Mouse (Mus musculus) right cerebral cortex, adult 18-20 months (tissue): ENCODE measurements around the gene Zbtb40.

Experiments
- DNase-seq: peaks from one replicate; pipeline ENCODE4 v3.0.0; 2022; ENCODE audit warnings: mixed read lengths

Zbtb40 gene

DNA sequence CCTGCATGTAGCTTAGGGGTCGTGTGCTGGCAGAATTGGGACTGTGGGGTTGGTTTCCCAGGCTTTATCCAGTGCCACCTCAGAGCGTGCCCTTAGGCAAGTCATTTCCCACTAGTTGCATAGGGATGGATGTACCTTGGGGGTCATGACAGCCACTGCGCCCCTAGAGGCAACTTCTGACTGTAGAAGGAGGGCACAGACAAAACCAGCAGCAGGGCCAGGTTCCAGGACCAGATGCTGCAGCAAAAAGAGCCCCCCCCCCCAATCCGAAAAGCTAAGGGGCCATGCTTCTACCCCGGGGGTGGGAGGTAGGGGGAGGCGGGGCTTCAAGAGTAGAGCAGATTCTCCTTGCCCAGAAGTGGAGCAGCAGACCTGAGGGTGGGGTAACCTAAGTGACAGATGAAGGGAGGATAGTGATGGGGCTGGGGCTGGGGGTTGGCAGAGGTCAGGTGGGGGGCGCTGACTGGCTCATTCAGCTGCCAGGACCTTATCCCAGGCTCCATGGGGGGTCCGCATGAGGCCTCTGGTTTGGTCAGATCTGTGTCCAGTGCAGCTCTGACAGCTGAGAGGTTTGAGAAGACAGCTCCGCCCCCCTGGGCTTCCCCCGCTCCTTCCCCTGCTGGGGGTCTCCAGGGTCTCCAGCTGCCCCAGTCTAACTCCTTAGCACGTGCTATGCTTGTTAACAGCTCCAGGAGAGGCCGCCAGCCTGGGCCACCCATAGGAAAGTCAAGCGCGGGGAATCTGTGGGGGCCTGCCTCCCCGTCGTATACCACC, 78.9 kb downstream of the Zbtb40 start:
- no peak for DNase-seq

DNA sequence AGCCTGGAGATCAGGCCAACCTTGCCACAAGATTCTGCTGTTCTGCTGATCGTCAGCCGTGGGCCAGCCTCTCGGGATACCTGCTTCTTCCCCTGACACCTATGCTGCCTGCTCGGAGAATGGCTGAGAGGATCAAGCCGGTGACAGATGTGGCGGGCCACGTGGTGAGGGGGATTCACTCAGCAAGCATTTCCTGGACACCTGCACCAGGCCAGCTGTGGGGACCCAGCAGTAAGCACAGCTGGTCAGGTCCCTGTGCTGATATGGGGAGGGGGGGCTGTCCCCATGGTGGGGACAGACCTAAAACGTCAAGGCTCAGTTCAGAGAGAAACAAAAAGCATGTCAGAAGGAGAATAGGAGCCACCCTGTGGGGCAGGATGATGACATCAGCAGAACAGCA, 79.5 kb downstream of the Zbtb40 start:
- DNase-seq, result no peak

DNA sequence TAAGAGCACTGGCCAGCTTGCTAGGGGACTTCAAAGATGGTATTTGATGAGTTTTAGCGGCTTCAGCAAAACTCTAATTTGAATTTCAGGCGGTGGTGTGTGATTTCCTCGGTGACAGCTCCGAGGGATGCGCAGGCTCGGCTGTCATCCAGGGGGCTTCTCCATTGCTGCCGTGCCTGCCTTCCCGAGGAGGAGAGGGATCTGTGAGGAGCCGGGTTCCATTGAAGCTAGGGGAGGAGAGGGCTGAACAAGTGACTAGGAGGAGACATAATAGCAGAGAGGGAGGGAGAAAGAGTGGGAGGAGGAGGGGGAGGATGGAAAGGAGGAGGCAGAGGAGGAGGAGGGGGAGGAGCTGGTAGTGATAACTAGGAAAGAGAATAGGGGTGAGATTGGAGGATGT, 81.1 kb downstream of the Zbtb40 start:
- no peak for DNase-seq

DNA sequence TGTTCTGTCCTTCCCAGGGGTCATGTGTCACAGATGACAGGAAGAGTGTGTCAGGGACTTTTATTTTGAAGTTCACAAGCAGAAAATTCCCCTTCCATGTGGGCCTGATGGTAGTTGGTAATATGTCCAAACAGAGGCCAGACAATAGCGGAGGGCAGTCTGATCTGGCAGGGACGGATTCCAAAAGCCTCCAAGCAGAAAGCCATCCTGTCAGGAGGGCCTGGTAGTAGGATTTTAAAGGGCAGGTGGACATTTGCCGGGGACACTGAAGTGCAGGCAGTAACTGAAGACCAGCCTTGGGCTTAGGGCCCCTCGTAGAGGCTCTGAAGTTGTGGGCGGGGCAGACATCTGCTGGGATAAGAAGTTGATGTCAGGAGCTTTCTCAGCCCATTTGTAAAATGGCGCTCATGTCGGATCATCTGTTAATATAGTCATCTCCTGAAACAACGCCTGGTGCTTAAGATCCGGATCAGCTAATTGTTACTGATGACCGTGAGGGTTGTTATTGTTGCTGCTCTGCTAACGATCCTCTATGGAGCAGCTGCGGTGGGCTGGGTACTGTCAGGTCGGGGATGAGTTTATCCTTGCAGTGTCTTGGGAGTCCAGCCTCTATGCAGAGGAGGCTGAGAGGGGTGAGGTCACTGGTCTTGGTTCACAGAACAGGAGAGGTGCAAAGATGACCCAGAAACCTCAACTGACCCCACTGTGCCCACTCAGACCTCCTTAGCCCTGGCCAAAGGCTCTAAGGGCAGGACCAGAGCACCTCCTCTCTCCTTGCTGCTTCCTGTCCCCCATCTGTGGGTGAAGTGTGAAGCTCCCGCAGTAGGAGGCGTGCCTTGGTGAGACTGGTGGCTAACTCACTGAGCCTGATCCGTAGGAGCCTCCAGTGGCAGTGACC, 81.9 kb downstream of the Zbtb40 start:
- DNase-seq, result no peak

DNA sequence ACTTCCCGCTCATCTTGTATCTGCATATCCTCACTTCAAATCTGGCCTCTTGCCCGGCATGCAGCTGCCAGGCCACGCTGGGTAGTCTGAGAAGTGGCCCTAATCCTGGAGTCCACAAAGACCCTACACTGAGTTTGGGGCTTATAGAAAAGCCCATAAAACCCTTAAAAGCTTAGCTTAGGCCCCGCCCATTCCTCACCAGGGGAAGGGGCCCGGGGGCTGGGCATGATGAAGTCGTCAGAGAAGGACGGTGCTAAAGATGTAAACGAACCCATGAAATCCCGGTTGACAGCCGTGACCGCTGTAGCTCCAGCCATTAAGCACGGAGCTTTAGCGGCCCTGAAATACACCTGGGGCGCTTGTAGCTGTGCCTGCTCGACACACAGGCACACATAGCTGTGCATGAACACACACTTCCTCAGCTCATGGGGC, 83.6 kb downstream of the Zbtb40 start:
- no peak for DNase-seq

DNA sequence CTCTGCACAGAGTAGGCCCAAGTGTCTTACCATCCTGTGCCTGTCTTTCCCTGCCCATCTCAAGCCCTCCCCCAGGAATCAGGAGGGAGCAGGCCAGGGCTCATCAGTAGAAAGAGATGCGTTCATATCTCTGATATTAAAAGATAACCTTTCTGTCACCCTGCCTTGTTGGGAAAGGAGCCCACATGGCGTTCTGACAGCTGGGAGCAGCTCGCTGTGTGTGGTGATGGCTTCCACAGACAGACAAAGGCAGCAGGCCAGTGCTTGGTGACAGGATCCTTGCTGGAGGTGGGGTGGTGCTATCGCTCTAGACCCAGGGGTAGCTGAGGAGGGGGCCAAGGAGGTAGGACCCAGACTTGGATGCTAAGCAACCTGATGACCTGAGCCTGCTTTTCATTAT, 86.2 kb downstream of the Zbtb40 start:
- no peak for DNase-seq

DNA sequence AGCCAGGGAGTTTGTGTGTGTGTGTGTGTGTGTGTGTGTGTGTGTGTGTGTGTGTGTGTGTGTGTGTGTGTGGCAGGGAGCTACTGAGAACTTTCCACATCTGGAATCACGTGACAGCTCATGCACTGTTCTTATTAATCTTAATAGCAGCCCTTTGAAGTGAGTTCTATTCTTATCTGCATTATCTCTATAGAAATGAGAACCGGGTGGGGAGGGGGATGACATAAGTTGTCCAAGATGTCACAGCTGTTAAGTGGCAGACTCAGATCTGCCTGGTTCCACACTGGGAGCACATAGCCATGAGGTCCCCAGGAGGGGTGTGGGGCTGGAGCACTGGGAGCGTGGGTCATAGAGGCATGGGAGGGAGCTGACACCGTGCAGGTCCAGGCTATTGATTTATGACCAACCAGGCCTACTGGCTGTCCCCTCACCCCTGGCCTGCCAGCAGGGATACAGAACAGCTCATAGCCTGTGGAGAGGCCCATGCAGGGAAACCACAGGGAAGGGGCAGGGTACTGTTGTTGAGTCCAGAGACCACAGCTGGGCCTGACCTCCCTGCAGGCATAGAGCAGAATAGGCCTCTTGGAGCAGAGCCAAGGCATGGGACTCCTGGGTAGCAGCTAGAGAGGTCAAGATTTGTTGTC, 86.8 kb downstream of the Zbtb40 start:
- DNase-seq, result no peak

DNA sequence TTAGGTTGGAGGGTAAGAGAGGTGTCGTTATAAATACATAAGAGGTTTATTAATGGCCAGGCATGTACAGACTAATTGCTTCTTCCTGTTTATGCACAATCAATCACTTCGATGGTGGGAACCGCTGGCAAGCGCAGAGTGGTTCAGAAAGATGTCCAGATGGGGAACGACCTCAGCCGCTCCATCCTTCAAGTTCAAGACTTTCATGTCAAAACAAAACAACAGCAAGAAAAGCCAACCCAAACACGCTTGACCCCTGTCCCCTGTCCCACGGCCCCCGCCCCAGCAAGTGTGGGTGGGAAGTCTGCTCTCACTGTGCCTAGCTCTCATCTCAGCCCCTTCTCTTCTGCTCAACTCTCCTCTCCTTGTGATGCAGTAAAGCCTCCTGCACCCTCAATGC, 88.0 kb downstream of the Zbtb40 start:
- DNase-seq, result no peak

DNA sequence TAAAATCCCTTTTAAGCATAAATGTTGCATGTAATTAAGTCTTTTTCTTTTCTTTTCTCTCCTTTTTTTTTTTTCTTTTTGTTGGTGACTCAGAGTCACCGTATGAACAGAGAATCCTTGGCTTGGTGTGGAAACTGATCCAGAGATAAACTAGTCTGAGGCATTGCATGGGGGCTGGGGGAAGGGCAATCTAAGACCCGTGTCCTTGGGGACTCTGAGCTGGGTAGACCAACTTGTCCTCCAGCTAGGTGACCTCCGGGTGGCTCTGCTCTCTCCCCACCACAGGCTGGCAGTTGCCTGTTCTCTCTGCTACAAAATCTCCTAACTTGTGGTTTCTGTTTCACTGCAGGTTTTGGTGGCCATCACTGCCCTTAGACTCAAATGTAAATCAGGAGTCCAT, 88.5 kb downstream of the Zbtb40 start:
- DNase-seq, result no peak

DNA sequence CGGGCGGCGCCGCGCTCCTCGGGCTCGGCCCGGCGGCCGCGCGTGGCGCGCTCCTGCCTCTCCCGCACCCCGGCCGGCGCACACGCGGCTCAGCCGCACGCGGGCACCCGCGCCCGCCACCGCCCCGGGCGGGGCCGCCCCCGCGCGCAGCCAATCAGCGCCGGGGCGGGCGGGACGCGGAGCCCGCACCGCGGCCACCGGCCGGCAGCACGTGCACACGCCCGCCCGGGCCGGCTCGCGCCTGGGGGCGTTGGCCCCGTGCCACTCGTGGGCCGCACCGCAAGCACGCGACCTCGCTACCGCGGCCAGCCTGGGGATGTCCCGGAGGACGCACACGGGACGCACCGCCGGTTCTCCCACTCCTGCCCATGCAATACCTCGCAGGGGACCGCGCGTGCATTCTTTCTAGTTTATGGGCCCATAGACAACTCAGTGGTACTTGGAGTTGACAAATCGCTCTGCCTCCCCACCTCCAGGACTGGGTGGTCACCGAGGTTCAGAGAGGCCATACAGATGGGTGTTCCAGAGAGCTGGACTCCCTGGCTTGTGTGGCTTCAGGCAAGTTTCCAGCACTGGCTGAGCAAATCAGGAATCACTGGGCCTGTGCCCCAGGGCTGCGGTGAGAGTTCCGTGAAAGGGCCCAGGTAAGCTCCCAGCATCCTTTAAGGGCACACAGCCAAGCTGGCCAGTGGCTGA, 91.7 kb downstream of the Zbtb40 start, which contains the start of gene Epha8:
Gene Epha8 (minus strand): TSS at position 66 of the 696 bp plus-strand sequence.
- DNase-seq, result peak; percentile 24

DNA sequence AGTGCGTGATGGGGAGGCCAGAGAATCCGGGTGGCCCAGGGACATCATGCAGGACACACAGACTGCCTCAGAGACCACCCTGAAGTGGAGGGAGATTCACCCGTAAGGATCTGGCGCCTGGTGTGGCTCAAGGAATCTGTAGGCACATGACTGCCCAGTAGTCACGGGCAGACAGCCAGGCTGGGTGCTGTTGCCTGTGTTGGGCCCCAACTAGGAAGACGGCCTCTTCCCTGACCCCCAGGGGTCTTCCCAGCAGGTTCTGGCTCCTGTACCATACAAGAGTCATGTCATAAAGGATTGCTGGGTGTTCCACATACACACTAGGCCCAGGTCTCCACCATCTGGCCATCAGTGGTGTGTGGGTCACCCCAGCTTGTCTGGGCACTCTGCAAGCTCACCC, 94.0 kb downstream of the Zbtb40 start:
- no peak for DNase-seq

DNA sequence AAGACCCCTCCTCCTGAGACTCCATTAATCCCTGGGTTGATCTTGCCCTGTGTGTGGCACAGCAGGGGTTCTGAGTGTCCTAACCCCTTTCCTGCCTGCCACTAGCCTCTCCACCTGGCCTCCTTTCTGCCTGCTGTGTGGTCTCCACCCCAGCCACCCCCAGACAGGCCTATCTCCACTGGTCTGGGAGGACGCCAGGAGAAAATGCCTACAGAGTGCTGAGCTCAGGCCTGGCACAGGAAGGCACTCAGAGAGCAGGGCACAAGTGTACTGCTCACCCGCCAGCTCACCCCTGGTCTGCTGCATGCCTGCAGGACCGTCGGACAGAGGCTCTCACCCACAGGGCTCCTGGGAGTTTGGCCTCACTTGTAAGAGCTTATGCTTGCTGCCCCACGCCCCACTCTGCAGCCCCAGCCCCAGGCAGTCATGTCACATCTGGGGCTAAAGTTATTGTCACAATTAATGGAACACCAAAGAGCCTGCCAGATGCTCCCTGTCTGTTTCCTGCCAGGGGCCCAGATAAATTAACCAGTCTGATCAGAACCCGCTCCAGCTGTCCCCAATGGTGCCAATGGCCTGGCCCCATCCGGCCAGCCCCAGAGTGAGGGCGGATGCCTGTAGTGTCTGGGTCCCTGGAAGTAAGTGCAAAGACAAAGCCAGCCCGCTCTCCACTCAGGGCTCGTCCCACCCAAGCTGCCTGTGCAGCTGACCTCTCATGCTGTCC, 99.2 kb downstream of the Zbtb40 start:
- peak; percentile 33 for DNase-seq

DNA sequence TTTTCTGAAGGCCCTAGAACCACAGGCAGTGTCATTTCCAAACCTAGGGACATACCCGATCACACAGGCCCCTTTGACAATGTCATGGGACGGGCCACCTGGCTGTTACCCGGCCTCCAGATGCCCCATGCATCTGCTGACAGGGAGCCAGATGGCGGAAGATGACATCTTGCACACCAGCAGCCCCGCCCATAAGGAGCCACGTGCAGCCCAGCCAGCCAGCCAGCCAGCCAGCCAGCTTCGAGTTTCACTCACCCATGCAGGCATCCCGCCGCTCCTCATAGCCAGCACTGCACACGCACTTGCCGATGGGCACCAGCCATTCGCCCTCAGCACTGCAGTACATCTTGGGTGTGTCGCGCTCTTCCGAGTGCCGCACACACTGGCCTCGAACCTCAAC, 103.2 kb downstream of the Zbtb40 start:
- DNase-seq, result no peak

DNA sequence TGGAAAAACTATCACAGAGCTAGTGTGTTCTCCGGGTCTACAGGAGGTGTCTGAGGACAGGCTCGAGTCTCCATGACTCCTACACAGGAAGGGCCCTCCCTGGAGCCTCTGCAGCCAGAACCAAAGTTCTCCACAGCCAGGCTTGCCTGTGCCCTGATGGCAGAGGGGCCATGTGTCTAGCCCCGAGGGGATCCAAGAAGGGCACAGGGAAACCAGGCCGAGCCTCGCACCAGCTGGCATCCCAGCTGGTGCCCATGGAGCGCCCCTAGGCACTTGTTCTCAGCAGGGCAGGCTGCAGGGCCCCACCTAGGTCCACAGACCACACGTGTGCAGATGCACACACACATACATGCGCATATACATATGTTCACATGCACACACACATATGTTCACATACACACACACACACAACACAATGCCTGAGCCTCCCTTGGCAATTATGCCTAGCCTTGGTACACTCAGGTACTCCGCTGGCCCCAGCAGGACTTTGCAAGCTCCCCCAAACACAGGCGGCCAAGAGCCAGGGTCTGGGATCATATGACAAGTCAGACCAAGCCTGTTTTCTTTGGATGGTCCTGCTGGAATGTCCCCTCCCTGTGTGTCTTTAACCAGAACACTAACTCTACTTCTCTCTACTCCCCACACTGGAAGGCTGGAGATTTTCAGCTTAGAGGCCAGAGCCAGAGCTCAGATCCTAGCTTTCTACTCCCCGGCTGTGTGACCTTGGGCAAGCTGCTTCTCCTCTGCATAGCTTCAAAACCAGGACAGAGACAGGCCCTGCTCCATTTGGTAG, 103.8 kb downstream of the Zbtb40 start:
- DNase-seq, result no peak

DNA sequence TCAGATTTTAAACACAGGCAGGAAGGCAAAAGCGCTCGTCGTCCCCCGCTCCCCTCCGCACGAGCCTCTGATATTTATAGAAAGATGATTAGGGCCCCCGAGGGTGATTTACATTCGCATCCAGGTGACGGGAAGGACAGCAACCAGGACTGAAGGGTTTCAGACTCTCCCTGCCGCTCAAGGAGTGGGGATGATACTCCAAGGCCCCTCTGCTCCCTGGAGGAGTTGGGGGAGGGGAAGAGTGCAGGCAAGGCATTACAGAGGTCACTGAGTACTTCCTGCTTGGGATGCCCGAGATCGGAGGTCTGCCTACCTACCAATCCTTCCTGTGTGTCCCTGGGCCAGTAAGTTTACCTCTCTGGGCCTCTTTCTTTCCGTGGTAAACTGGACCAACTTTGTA, 105.4 kb downstream of the Zbtb40 start:
- DNase-seq, result no peak

DNA sequence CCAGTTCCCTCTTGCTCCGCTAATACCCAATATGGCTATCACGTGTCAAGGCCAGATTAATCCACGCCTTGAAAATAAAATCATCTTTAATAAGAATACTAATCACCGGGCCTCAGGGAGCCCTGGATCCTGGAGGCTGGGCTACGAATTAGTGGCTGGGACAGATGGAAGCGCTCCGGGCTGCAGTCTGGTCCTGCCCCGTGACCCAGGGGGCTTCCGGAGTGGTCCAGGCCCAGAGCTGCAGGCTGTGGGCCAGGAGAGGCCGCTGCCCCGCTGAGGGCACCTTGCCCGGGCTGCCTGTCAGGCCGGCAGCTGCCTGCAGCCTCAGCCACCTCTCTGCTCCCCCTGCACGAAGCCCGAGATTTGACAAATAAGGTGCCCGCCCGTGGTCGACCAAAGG, 105.8 kb downstream of the Zbtb40 start:
- no peak for DNase-seq

DNA sequence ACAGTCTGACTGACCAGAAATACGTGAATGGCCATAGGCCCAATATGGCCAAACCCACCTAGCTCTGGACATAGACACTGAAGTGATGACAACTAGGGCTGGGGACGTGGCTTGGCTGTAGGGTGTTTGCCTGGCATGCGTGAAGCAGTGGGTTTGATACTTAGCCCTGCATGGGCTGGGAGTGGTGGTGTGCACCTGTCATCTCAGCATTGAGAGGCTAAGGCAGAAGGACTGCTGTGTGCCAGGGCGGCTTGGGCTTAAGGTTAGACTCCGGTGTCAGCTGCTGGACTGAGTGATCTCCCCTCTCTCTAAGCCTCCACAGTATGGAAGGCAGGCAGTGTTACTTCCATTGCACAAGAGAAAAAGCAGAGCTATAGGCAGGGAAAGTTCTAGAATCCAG, 110.7 kb downstream of the Zbtb40 start:
- DNase-seq, result no peak

DNA sequence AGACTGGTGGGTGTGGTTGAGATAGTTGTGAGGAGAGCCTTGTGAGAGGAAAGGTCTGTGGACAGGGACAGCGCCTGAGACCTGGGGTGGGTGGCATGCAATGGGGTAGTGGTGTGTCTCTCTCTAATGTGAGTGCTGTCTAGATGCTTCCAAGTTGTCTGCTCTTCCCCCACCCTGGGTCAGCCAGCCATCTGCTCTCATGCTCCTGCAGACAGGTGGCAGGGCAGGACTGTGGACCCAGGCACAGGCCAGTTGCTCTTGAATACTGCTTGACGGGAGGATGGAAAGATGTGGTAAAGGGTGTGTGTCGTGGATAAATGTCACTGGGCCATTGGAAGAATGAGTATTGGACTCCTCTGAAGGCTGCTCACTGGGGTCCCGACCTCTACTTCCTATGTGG, 111.3 kb downstream of the Zbtb40 start:
- no peak for DNase-seq

DNA sequence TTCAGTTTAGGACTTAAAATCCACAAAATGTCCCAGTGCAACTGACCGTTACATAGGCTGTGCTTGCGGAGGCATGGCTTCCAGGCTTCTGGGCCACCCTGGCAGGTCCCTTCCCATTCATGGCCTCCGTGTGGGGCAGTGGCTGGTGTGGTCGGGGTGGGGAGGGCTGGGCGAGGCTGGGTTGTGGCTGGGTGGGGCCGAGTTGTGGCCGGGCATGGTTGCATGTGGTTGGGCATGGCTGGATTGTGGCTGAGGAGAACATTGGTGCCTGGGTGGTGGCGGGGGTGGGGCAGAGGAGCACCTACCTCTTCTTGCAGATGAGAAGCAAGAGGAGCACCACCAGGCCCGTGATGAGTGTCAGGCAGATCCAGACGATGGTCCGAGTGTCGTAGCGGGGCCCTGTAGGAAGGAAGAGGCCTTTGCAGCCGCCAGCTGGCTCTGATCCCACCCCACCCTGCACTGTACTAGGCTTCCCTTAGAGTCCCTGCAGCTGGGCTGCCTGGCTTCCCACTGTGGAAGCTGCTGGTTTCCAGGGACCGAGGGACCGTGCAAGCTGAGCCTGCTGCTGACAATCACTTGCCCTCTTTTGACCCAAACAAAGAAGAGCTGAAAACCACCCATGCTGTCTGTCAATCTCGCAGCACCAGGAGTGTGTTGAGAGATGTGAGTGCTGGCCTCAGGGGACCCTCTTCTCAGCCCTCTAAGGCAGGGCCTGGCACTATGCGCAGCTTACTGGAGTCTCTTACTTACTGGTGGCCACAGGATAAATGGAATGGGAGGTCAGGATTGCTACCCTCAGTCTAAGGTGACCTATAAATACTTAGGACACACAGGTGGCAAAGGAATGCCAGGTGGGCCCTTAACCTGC, 113.6 kb downstream of the Zbtb40 start:
- no peak for DNase-seq

DNA sequence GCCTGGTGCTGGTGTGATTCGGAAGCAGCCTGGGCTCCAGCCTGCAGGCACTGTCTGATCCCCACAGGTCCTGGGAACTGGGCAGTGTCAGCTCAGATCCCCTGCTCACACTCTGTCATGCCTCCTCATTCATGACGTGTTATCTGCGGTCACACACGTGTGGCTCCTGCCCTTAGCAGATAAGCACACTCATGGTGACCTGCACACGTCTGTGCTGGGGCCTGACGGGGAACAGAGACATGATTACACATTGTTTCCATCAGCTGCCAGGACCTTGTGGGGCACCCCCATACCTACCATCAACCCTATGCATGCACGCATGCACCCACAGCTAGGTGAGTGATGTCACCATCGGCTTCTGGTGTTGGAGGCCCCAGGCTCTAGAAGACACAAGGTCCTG, 118.1 kb downstream of the Zbtb40 start:
- DNase-seq, result no peak
